Comparison of ENCODE assay signal across 40 mouse cellular contexts in genomic region chr13:73944606-73945005, GRCm38 (mm10). TPM values are rescaled to one million over a fixed set of nuclear protein-coding genes. Genes with fewer than 3 reads are reported as not detected.
"Had no signal": no experiment of that assay in that cellular context is flagged by ENCODE, and none has a peak within 500 bp of the region (broad histone marks: within the 10 kb centered on the region; RNA-seq: fewer than 3 reads in every experiment).

No protein-coding gene starts in this region.

- H3K27ac ChIP-seq: heart, adult 2 months; hindbrain, embryonic 13.5 days; hindbrain, embryonic 15.5 days; hindbrain, postnatal 0 days; kidney, embryonic 15.5 days; kidney, postnatal 0 days; limb, embryonic 13.5 days; limb, embryonic 15.5 days had no signal

- H3K27me3 ChIP-seq: heart, embryonic 12.5 days; hindbrain, embryonic 13.5 days; hindbrain, embryonic 15.5 days; kidney, embryonic 15.5 days; limb, embryonic 13.5 days; limb, embryonic 15.5 days had no signal

- H3K9me3 ChIP-seq: heart, embryonic 12.5 days; hindbrain, embryonic 13.5 days; hindbrain, embryonic 15.5 days; kidney, embryonic 15.5 days; limb, embryonic 13.5 days; limb, embryonic 15.5 days had no signal

- DNase-seq: gastrocnemius, postnatal 14 days; gastrocnemius, postnatal 36 days; heart, adult 11 months; heart, adult 2 months; heart, postnatal 10 days; heart, postnatal 36 days; kidney, adult 11 months; kidney, adult 2 months; kidney, adult 9 months; kidney, postnatal 14 days; kidney, postnatal 36 days; layer of hippocampus, adult 9-11 months; layer of hippocampus, postnatal 36 days; left cerebral cortex, postnatal 4 days had no signal

- H3K4me3 ChIP-seq: heart, adult 2 months; heart, embryonic 12.5 days; hindbrain, embryonic 13.5 days; hindbrain, embryonic 15.5 days; kidney, embryonic 15.5 days; limb, embryonic 13.5 days; limb, embryonic 15.5 days had no signal

- H3K4me1 ChIP-seq: heart, embryonic 12.5 days; hindbrain, embryonic 13.5 days; hindbrain, embryonic 15.5 days; kidney, embryonic 15.5 days; limb, embryonic 13.5 days; limb, embryonic 15.5 days had no signal

RNA-seq across cellular contexts. Expression of gene Zdhhc11, which starts 19.0 kb away (rescaled TPM):
- total RNA-seq: gastrocnemius, adult 18-20 months; gastrocnemius, adult 8-10 months; gastrocnemius, postnatal 14 days; gastrocnemius, postnatal 36 days; heart, adult 2 months; heart, postnatal 10 days; heart, postnatal 36 days; hematopoietic stem cell, adult 5-6 weeks; hindbrain, postnatal 0 days; layer of hippocampus, adult 18-20 months; layer of hippocampus, adult 8-10 months; layer of hippocampus, postnatal 14 days; layer of hippocampus, postnatal 36 days; left cerebral cortex, adult 18-20 months; left cerebral cortex, adult 8-10 months; left cerebral cortex, postnatal 10 days; left cerebral cortex, postnatal 25 days; left cerebral cortex, postnatal 4 days; liver, adult 2 months had no signal
- polyA plus RNA-seq: heart, adult 2 months; heart, embryonic 12.5 days; heart, embryonic 14.5 days; heart, embryonic 16.5 days; hindbrain, embryonic 11.5 days; hindbrain, embryonic 13.5 days; hindbrain, embryonic 15.5 days; hindbrain, postnatal 0 days; intestine, embryonic 14.5 days; intestine, embryonic 16.5 days; kidney, adult 2 months; kidney, embryonic 15.5 days; kidney, postnatal 0 days; large intestine, adult 2 months; limb, embryonic 11.5 days; limb, embryonic 13.5 days; limb, embryonic 15.5 days; liver, adult 2 months had no signal
